Mouse (Mus musculus): ENCODE measurements at regions not wholly inside any gene's neighbourhood (a gene's known extent, or its start where the extent isn't known, plus 50 kb on each side); places are given as distances from the start of the nearest gene placed in this dataset.

DNA sequence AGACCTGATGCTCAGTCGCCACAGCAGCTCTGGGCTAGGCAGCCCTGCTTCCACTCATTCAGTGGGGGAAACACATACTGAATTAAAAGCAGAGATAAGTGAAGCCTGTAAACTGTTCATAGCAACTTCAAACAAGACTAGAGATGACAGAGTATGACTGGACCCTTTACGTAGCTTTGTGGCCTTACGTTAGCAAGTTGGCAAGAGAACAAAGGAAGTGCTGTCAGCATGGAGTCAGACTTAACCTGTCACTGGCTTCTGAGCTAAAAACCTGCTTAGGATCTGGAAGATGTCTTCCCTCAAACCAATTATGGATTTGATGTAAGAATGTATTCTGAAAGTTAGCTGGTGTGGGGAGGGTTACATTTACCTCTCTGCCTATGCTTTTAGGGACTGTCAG is 421.3 kb downstream of the Ttll7 start:
- no peak for DNase-seq (ENCODE audit: low spot score in 2 of 2)

- DNase-seq (ENCODE audit: low spot score in 2 of 2) = no peak
Measured at GRCm38 (mm10) chr3:147278602-147279001, 426.4 kb downstream of the Ttll7 start.

- DNase-seq (ENCODE audit: low spot score in 2 of 2) = no peak
Measured at GRCm38 (mm10) chr3:147283724-147284123, 431.6 kb downstream of the Ttll7 start.

GRCm38 (mm10) chr3:147284357-147284756 is 432.2 kb downstream of the Ttll7 start:
- DNase-seq (ENCODE audit: low spot score in 2 of 2) = no peak

- DNase-seq (ENCODE audit: low spot score in 2 of 2) = no peak
Measured at GRCm38 (mm10) chr3:147285496-147285895, 433.3 kb downstream of the Ttll7 start.

- no peak for DNase-seq (ENCODE audit: low spot score in 2 of 2)
Measured at GRCm38 (mm10) chr3:147287503-147287902, 435.3 kb downstream of the Ttll7 start.

GRCm38 (mm10) chr3:147291696-147292327 is 439.6 kb downstream of the Ttll7 start:
- DNase-seq (ENCODE audit: low spot score in 2 of 2) = no peak

DNA sequence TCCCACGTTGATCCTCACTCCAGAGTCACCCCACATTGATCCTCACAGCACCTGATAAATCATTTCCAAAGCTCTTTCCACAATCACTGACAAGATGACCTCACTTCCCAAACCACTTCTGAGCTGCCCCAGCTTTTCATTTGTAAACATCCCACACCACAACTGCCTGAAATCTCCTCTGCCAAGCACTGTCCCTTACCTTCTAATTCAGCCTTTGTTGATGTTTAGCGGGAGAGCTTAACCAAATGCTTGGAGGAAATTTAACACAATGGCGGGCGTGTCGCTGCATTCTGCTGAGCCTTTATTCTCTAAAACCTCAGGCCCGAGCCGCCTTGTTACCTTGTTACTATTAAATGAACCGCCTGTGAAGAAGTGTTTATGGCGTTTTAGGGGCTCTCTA is 445.9 kb downstream of the Ttll7 start:
- DNase-seq (ENCODE audit: low spot score in 2 of 2) = no peak

DNA sequence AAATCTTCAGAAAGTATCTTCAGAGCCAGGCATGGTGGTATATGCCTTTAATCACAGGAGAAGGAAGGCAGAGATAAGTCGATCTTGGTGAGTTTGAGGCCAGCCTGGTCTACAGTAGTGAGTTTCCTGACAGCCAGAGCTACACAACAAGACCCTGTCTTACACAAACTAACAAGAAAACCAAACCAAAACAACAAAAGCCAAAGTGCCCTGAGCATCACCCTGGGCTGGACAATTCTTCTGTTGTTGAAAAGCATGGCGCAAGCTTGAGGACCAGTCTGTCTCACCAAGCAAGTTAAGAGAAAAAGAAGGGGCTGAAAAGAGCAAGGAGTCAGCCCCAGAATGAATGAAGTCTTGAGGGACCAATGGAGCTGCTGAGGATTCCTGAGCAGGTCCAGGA is 473.4 kb downstream of the Ttll7 start:
- no peak for DNase-seq (ENCODE audit: low spot score in 2 of 2)

GRCm38 (mm10) chr3:147334301-147334700 is 482.1 kb downstream of the Ttll7 start:
- no peak for DNase-seq (ENCODE audit: low spot score in 2 of 2)

DNA sequence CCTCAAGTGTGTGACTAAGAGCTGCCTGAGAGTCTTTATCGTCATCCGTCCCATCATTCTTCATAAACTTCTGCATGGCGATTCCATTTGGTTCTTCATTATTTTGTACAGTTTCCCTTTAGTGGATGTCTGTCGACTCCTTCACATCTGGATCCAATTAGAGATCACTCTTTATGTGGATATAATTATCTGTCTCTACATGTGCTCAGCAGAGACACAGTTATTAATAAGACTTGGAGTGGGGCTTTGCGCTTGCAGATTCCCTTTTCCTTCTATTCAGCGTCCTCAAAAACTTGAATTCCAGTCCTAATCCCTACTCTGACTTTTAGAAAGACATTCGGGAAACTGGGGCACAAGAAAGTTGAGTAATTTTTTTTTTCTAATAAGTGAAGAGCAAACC is 483.1 kb downstream of the Ttll7 start:
- DNase-seq (ENCODE audit: low spot score in 2 of 2) = no peak

GRCm38 (mm10) chr3:147339427-147339826 is 487.3 kb downstream of the Ttll7 start:
- DNase-seq (ENCODE audit: low spot score in 2 of 2) = no peak

DNA sequence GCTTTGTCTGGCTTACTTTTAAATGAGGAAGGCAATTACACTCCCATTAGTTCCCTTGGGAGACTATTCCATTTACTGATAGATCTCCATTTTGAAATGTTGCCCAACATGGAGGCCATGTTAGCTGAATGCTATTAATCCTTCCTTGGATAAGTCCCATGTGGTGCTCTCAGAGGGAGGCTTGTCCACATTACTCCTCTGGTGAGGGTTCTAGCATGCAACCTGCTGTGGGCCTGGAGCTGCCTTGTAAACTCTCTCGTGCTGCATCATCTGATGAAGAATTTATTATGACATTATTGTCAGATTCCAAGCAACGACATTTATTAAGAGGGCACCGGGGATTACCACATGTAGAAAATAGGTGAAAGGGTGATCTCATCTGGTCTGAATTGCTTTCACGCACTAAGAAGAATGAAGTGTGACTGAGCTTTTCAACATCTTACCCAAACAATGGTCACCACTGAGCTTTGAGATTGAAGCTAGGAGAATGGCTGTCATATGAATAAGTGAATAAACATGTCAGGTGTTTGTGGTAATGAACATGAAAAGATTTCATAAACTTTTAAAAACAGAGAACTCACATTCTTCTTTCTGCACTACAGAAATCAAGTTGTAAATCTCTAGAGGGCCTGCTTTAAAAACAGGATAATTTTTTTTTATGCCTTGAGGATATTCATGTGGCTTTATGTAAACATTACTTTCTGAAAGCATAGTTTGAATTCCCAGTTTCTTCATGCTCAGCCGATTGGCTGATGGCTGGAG is 495.3 kb downstream of the Ttll7 start:
- no peak for DNase-seq (ENCODE audit: low spot score in 2 of 2)

DNA sequence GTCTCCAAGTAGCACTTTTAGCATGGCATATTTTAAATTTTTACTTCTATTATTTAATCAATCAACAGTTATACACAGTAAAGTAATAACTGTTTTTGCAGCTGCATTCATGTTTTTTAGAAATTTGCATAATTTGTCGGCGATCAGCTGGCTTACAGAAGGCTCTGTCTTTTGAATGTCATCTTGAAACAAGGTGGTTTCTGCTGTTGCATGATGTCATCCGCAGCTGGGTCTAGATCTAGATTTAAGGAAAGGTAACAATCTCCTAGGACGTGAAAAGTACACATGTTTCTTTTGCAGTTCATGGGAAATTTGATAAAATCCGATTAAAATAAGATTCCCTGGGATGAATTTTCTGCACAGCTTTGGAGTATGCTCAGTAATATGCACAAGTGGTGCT is 534.9 kb downstream of the Ttll7 start:
- no peak for DNase-seq (ENCODE audit: low spot score in 2 of 2)

- no peak for DNase-seq (ENCODE audit: low spot score in 2 of 2)
Measured at GRCm38 (mm10) chr3:147398298-147398697, 546.1 kb downstream of the Ttll7 start.

DNA sequence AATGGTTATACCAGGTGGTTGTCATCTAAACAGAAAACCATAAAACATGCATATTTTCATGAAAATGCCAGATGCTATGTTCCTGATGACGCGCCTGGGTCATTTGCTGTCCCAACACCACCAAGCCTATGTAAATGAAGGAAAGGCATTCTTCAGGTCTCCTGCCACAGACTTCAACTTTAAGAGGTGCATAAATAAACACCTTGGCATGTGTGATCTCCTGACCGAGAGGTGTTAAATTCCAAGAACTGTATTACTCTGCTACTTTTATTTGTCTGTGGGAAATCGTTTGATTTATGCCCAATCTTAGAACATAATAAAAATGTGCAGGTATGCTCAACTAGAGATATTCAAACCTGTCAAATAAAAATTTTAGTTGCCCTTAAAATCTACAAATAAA is 560.1 kb downstream of the Ttll7 start:
- no peak for DNase-seq (ENCODE audit: low spot score in 2 of 2)

- no peak for DNase-seq (ENCODE audit: low spot score in 2 of 2)
Measured at GRCm38 (mm10) chr3:147416926-147417325, 564.8 kb downstream of the Ttll7 start.

DNA sequence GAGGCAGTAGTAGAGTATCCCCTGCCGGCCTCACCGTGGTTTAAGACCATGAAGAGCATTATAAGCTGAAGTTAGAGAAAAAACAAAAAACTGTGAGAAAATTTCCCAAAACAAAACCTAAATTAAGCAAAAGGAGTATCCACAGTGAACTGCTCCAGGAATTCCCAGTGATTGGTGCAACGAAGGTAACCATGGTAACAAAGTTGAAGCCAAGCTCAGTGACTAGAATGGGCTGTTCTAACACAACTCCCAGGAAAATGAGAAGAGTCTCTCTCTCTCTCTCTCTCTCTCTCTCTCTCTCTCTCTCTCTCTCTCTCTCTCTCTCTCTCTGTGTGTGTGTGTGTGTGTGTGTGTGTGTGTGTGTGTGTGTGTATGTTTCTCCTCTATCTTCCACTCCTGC is 567.0 kb downstream of the Ttll7 start:
- DNase-seq (ENCODE audit: low spot score in 2 of 2) = no peak

DNA sequence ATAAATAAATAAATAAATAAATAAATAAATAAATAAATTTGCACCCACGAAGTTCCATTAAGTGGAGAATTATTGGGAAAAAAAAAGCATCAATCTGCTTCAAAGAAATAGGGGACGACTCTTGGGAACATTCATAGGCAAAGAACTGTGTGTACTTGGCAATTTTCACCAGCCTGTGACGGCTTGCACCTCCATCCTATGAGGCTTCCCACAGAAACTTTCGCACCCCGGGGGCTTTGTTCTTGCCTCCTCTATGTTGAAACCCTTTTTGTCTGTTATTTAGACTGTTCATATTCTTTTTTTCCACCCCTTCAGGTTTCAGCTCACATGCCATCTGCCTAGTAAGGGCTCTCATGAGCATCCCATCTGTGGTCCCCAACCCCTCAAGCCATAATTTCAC is 570.0 kb downstream of the Ttll7 start:
- no peak for DNase-seq (ENCODE audit: low spot score in 2 of 2)

- DNase-seq (ENCODE audit: low spot score in 2 of 2) = no peak
Measured at GRCm38 (mm10) chr3:147423895-147424575, 571.9 kb downstream of the Ttll7 start.

GRCm38 (mm10) chr3:147428837-147429236 is 576.7 kb downstream of the Ttll7 start:
- no peak for DNase-seq (ENCODE audit: low spot score in 2 of 2)

- no peak for DNase-seq (ENCODE audit: low spot score in 2 of 2)
Measured at GRCm38 (mm10) chr3:147442925-147443690, 590.9 kb downstream of the Ttll7 start.

DNA sequence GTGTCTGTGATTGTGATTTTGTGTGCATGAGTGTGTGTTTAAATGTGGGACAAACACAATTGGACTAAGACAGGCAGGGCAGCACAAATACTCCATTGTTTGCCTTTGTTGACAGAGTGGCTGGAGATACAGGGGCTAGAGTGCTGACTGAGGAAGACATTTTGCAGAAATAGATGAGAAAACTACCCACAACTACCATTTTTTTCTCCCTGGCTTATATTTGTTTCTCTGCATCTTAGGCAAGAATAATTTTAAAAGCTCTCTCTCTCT is 591.5 kb downstream of the Ttll7 start:
- DNase-seq (ENCODE audit: low spot score in 2 of 2) = no peak

Data from right cerebral cortex, adult 2 months (tissue).